Mouse (Mus musculus) right cerebral cortex, postnatal 25 days (tissue): ENCODE measurements around the gene Sh2b1.

Experiments
- DNase-seq: peaks from one replicate; pipeline ENCODE4 v3.0.0; 2022

The Sh2b1 gene

GRCm38 (mm10) chr7:126473470-126474086, 1.6 kb downstream of the Sh2b1 start:
- DNase-seq: no peak

GRCm38 (mm10) chr7:126472713-126473112, 2.5 kb downstream of the Sh2b1 start:
- DNase-seq: no peak

- no peak for DNase-seq
Observed at GRCm38 (mm10) chr7:126472306-126472705, 2.9 kb downstream of the Sh2b1 start.

- no peak for DNase-seq
Observed at GRCm38 (mm10) chr7:126471853-126472252, 3.4 kb downstream of the Sh2b1 start.

- DNase-seq: no peak
Observed at GRCm38 (mm10) chr7:126471361-126471760, 3.9 kb downstream of the Sh2b1 start.

- no peak for DNase-seq
Observed at GRCm38 (mm10) chr7:126470077-126470476, 5.1 kb downstream of the Sh2b1 start.

GRCm38 (mm10) chr7:126467834-126468627, 7.2 kb downstream of the Sh2b1 start:
- no peak for DNase-seq

- DNase-seq: no peak
Observed at GRCm38 (mm10) chr7:126467271-126467670, 8.0 kb downstream of the Sh2b1 start.

- DNase-seq: no peak
Observed at GRCm38 (mm10) chr7:126466707-126467106, 8.5 kb downstream of the Sh2b1 start.

GRCm38 (mm10) chr7:126466116-126466515, 9.1 kb downstream of the Sh2b1 start:
- no peak for DNase-seq

GRCm38 (mm10) chr7:126465246-126466030, 9.8 kb downstream of the Sh2b1 start:
- DNase-seq: no peak

GRCm38 (mm10) chr7:126464836-126465235, 10.4 kb downstream of the Sh2b1 start:
- no peak for DNase-seq

GRCm38 (mm10) chr7:126464121-126464520, 11.1 kb downstream of the Sh2b1 start:
- no peak for DNase-seq

- no peak for DNase-seq
Observed at GRCm38 (mm10) chr7:126463547-126463946, 11.7 kb downstream of the Sh2b1 start.

- DNase-seq: no peak
Observed at GRCm38 (mm10) chr7:126463004-126463403, 12.2 kb downstream of the Sh2b1 start, which contains the start of gene Atp2a1. TSS of gene Atp2a1 (minus strand) at chr7:126463108.

GRCm38 (mm10) chr7:126461626-126462025, 13.6 kb downstream of the Sh2b1 start:
- DNase-seq: no peak

- no peak for DNase-seq
Observed at GRCm38 (mm10) chr7:126460623-126461399, 14.4 kb downstream of the Sh2b1 start.

GRCm38 (mm10) chr7:126458844-126459618, 16.2 kb downstream of the Sh2b1 start:
- no peak for DNase-seq

- DNase-seq: no peak
Observed at GRCm38 (mm10) chr7:126458225-126458624, 17.0 kb downstream of the Sh2b1 start.

GRCm38 (mm10) chr7:126456382-126457266, 18.6 kb downstream of the Sh2b1 start:
- no peak for DNase-seq

GRCm38 (mm10) chr7:126455242-126455641, 20.0 kb downstream of the Sh2b1 start:
- DNase-seq: no peak
